Mouse (Mus musculus) effector memory CD4-positive, alpha-beta T cell, adult 5 months (primary cell): ENCODE results near the gene Zfp568. TPM values are rescaled to one million over a fixed set of nuclear protein-coding genes. Genes with fewer than 3 reads are reported as not detected.

Source experiments
- polyA plus RNA-seq: library from polyadenylated mRNA; unstranded; fragments of 100-300 nt; shearing (Covaris generic); gene quantifications from one replicate; pipeline ENCODE4 v1.2.1, GENCODE M21; 2017

Zfp568 gene
- 5.6 TPM for polyA plus RNA-seq

DNA sequence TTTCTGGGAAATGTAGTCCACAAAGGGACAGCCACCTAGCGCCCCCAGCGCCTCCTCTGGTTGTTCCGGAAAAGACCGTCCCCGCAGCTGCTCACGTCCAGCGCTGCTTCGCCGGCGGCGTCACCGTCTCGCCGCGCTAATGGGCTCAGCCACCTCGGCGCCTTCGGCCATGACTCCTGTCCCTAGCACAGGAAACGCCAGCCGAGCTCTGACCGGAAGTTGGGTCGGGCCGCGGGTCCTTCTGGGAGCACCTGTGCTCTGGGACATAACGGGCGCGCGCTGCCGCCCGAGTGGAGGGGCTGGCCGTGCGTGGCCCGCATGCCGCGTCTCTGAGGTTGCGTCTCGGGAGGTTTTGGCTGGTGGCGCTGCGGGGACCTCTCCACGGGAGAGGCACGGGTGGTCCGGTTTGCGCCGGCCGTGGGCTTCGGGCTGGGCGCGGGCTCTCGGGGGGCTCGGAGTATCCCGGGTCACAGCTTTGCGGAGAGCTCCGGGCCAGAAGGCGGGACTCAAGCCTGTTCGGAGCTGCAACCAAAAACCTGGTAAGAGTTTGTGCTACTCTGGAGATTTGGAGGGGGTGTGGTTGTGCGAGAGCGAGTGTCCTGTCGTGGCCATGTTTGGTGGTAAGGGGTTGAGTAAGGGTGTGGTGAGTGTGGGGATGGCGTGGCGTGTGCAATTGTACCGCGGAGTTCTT is at the start of gene Zfp568:
Gene Zfp568 (plus strand): TSS at position 266 of the 691 bp plus-strand sequence.

DNA sequence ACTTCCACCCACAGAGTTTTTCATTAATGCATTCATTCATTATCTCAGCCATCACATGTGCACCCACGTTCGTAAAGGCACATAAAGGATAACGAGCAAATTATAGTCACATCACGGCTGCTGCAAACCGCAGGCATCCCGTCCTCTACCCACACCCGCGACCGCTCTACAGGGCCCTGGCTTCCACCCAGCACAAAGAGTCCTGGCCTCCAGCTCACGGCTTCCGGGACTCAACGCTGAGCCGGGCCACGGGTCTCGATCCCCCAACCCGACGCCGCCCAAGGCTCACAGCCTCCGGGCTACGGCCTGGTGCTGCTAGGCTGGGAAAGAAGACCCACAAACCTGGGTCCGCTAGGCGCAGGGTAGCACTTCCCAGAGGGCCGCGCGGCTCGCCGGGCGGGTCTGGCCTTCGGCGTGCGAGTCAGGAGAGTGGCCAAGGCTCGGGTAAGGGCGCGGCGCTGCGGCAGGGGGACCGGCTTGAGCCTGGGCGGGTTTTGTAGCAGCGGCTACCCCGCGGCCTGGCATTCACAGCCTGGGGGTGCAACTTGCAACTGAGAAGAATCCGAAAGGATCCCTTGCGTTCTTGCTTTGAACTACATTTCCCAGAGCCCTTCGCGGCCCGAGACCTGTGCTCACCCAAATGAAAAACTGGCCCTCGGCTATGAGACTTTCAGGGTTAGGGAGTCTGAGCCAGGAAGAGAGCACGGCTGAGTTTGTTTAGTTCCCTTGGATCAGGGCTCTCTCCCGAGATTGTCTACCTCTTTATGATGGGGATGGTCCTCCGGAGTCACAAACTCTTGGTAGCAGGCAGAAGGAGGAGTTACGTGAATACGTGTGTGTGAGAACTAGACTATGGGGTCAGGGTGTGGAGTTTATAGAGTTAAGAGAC is 30.0 kb upstream of the Zfp568 start, which contains the start of gene Zfp74:
Gene Zfp74 (minus strand): TSS at position 577 of the 889 bp plus-strand sequence.

DNA sequence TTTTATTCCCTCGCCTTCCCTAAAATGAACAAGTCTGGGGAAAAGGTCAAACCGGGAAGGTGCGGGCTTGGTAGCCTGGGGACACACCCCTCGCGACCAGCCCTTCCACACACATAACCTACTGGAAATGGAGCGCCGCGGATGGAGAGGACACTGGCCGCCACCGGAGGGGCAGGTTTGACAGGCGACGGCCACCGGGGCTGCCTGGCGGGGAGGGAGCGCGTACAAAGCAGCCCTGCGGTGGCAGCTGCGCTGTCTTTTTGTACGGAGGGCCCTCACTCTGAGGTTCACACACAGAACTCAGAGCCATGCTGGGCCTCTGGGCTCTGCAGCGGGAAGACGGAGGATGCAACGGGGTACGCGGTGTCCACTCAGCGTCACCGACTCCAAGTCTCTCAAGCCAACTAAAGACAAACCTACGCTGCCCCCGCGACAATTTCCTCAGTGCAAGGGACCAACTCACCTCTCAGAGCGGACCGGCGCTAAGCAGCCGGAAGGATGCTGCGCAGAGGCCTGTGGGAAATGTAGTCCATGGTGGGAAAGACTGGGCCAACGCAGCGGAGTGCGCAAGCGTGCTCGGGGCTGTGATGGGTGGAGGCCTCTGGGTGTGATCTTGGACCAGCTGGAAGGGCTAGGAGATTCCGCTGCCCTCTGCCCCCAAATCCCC is 67.3 kb downstream of the Zfp568 start, which contains the start of gene Zfp14:
Gene Zfp14 (minus strand): TSS at position 499 of the 667 bp plus-strand sequence.

DNA sequence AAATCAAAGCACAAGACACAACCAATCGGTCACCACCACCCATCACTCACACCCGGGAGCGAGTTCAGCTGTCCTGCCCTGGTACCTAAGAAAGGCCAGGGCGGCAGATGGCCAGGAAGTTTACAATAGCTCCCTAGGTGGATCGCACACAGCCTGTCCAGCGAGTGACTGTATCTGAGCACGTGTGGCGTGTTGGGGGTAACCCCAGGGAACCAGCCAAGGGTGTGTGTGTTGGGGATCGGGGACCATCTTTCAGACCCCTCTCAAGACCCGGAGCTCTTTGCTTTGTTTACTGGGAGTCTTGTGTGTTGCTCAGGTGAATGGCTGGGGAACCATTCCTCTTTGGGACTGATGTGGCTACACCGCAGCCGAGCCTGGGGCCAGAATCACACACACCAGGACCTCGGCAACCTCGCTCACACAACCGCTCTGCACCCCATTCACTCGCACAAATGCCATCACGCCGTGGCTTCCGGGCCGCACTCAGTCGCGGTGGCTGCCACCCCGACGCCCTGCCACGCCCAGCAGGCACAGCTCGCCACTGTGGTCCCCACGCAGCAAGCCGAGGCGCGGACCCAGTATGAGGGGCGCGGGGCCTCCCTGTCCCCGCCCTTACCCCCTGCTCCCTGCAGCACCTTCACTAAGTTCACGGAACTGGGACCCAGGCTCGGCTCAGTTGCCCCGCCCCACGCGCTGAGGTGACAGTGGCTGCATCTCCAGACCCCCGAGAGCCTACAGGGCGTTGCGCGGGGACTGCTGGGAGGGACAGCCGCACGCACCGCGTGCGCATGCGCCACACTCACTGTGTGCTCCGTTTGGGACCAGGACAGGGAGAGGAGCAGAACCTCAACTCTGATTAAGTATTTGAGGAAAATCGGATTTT is 88.6 kb downstream of the Zfp568 start, which contains the start of gene Zfp82:
Gene Zfp82 (minus strand): TSS at position 755 of the 883 bp plus-strand sequence.

Other genes starting within 250 kb of the Zfp568 start
- 13.2 TPM for gene Zfp84, start 215.4 kb upstream of the Zfp568 start, polyA plus RNA-seq
- gene Zfp30, start 200.0 kb upstream of the Zfp568 start, polyA plus RNA-seq = not detected
- gene Zfp790, start 167.8 kb upstream of the Zfp568 start, polyA plus RNA-seq = 6.7 TPM
- 2.5 TPM for gene Zfp940, start 130.3 kb upstream of the Zfp568 start, polyA plus RNA-seq
- gene Zfp420, start 124.0 kb upstream of the Zfp568 start, polyA plus RNA-seq = 8.2 TPM
- gene Zfp27, start 77.4 kb upstream of the Zfp568 start, polyA plus RNA-seq = 2.1 TPM
- gene Zfp383, start 75.7 kb upstream of the Zfp568 start, polyA plus RNA-seq = 0.51 TPM
- gene Zfp74, start 29.9 kb upstream of the Zfp568 start, polyA plus RNA-seq = 4.2 TPM
- gene Zfp14, start 67.4 kb downstream of the Zfp568 start, polyA plus RNA-seq = 1.2 TPM
- gene Zfp82, start 88.9 kb downstream of the Zfp568 start, polyA plus RNA-seq = 4.6 TPM
- gene Gm26920, start 106.5 kb downstream of the Zfp568 start, polyA plus RNA-seq = not detected
- gene Zfp566, start 106.6 kb downstream of the Zfp568 start, polyA plus RNA-seq = 8.9 TPM
- gene Zfp260, start 110.8 kb downstream of the Zfp568 start, polyA plus RNA-seq = 57.5 TPM
- 9.1 TPM for gene Zfp382, start 138.0 kb downstream of the Zfp568 start, polyA plus RNA-seq
- gene Zfp146, start 185.8 kb downstream of the Zfp568 start, polyA plus RNA-seq = 26.4 TPM
- not detected for gene Cox7a1, start 200.2 kb downstream of the Zfp568 start, polyA plus RNA-seq
- gene Capns1, start 214.9 kb downstream of the Zfp568 start, polyA plus RNA-seq = 71.9 TPM
- gene Polr2i, start 248.0 kb downstream of the Zfp568 start, polyA plus RNA-seq = 22.1 TPM
- 59.1 TPM for gene Tbcb, start 248.3 kb downstream of the Zfp568 start, polyA plus RNA-seq